Mouse (Mus musculus): ENCODE measurements around the gene Ccl3. TPM values are rescaled to one million over a fixed set of nuclear protein-coding genes. Genes with fewer than 3 reads are reported as not detected.

The Ccl3 gene
- polyA plus RNA-seq, 1 experiment from 2014 or later = 0.55 TPM

DNA sequence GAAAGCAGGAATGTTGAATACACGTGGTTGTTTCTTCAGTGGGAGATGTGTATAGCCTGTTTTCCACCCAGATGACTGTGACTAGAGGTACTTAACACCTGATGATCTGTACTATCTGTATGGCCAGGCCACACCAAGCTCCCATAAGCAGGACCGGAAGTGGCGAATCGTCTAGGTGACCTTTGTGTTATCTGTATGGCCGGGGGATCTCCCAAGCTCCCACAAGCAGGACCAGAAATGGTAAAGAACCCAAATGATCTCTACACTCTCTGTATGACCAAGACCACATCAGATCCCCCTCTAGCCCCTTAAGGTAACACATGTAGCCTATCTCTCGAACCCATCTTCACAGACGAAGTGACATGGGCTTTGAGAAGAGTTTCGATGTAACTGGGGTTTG is 5.5 kb upstream of the Ccl3 start:
- ATAC-seq = no peak
- Histone ChIP-seq H3K27me3 (replicated peaks; ENCODE audit: control insufficient read depth, insufficient read depth, low read length) (no peaks in the 10 kb centered on the region), H3K9ac (ENCODE audit: low read length) (no peak overlapping the region), H3K27ac (ENCODE audit: low read depth, low read length) (no peak overlapping the region), H3K9me3 (replicated peaks; ENCODE audit: control insufficient read depth, low read length) (no peaks in the 10 kb centered on the region), H3K4me2 (ENCODE audit: low read length) (no peak overlapping the region), H3K4me3 (ENCODE audit: low read depth, low read length) (no peak overlapping the region), H3K4me1 (ENCODE audit: control insufficient read depth, insufficient read depth, low read length) (no peaks in the 10 kb centered on the region), H3K36me3 (ENCODE audit: control insufficient read depth, insufficient read depth, low read length) (no peaks in the 10 kb centered on the region)
- no peak for DNase-seq (ENCODE audit: low spot score)
- WGBS = 90% methylated on average over 8 of the region's 8 CpGs

DNA sequence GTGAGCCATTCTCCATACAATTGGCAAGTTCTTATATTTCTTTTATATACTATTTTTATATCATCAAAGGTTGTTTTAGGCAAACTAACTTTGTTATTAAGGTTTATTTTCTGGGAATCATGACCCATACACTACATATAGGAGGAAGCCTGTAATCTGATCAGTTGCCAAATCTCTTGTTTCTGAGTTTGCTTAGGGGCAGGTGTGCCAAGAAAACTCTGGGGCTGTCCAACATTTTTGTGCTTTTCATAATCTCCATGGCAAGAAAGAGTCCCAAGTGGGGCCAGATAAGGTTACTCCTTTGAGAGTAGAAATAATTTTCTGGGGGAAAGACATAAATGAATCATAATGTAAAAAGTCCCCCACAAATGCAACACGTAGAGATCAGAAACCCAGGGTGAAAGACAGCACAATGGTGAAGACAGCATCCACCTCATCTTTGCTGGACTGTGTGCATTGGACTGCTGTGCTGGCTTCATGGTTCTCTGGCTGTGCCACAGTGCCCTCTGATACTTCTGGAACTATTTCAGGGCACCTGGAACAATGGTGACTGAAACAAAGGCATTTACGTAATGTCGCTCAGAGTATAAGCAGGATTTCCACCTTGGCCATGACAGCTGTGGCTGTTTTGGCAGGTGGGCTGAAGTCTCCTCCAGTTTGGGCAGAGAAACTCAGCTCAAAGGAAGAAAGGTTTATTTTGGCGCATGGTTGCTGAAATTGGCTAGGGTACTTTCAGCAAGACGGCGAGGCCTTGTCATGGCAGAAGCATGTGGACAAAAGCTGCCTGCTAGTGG is 2.6 kb downstream of the Ccl3 start:
- 92% methylated on average over 6 of the region's 6 CpGs for WGBS
- Histone ChIP-seq H3K27ac (ENCODE audit: low read depth, low read length) (no peak overlapping the region), H3K9ac (ENCODE audit: low read length) (no peak overlapping the region), H3K27me3 (replicated peaks; ENCODE audit: control insufficient read depth, insufficient read depth, low read length) (no peaks in the 10 kb centered on the region), H3K36me3 (ENCODE audit: control insufficient read depth, insufficient read depth, low read length) (no peaks in the 10 kb centered on the region), H3K9me3 (replicated peaks; ENCODE audit: control insufficient read depth, low read length) (no peaks in the 10 kb centered on the region), H3K4me2 (ENCODE audit: low read length) (no peak overlapping the region), H3K4me3 (ENCODE audit: low read depth, low read length) (no peak overlapping the region), H3K4me1 (ENCODE audit: control insufficient read depth, insufficient read depth, low read length) (no peaks in the 10 kb centered on the region)
- DNase-seq (ENCODE audit: low spot score) (no peak), ATAC-seq (no peak)

DNA sequence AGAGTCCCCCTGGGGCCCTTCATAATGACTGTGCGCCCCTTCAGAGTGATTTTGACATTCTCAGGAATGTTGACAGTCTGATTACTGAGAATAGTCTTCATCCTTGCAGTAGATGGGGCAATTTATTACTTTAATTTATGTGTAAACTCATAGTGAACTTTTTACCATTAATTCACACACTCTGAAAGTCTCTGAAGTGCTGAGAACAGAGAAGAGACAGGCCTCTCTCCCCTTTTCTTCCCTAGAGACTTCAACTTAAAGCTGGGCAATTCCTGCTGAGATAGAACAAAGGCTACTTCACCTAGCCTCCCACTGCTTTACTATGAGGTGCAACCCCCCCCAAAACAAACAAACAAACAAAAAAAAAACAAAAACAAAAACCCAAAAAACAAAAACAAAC is 3.6 kb downstream of the Ccl3 start, which contains the start of gene Rpl9-ps1:
Gene Rpl9-ps1, minus strand, starts transcription at position 101 of the 400 bp plus-strand sequence.
- no peak for ATAC-seq

DNA sequence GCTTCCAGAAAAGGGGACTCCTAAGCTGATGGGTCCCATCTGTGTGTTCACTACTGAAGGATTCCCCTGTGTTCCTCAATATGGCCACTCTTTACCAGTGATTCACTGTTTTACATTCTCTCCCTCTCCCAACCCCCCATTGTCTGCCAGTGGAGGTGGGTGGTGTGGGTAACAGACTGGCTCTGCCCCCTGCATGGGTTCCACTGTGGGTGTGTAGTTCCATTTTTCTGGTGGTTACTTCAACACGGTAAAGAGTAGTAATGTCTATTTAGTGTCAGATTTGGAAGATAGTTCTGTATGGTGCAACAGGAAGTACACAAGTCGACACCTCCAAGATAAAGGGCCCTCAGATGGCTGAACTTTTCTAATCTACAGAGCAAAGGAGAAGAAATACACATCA is 7.9 kb downstream of the Ccl3 start:
- ATAC-seq (no peak), DNase-seq (ENCODE audit: low spot score) (no peak)
- no peaks in the 10 kb centered on the region for H3K36me3 ChIP-seq (ENCODE audit: control insufficient read depth, insufficient read depth, low read length)
- no peak overlapping the region for H3K27ac ChIP-seq (ENCODE audit: low read depth, low read length)
- no peaks in the 10 kb centered on the region for H3K4me1 ChIP-seq (ENCODE audit: control insufficient read depth, insufficient read depth, low read length)
- H3K27me3 ChIP-seq (replicated peaks; ENCODE audit: control insufficient read depth, insufficient read depth, low read length) = no peaks in the 10 kb centered on the region
- H3K9me3 ChIP-seq (replicated peaks; ENCODE audit: control insufficient read depth, low read length) = no peaks in the 10 kb centered on the region
- WGBS = 87% methylated on average over 2 of the region's 2 CpGs
- H3K4me3 ChIP-seq (ENCODE audit: low read depth, low read length) = no peak overlapping the region
- no peak overlapping the region for H3K4me2 ChIP-seq (ENCODE audit: low read length)
- no peak overlapping the region for H3K9ac ChIP-seq (ENCODE audit: low read length)

More for the DNA sequence above, 3.6 kb downstream of the Ccl3 start, which contains the start of gene Rpl9-ps1:
- Histone ChIP-seq H3K27me3 (replicated peaks; ENCODE audit: control insufficient read depth, insufficient read depth, low read length) (no peaks in the 10 kb centered on the region), H3K4me1 (ENCODE audit: control insufficient read depth, insufficient read depth, low read length) (no peaks in the 10 kb centered on the region), H3K9ac (ENCODE audit: low read length) (no peak within 1 kb of the TSS), H3K36me3 (ENCODE audit: control insufficient read depth, insufficient read depth, low read length) (no peaks in the 10 kb centered on the region), H3K4me3 (ENCODE audit: low read depth, low read length) (no peak within 1 kb of the TSS), H3K9me3 (replicated peaks; ENCODE audit: control insufficient read depth, low read length) (no peaks in the 10 kb centered on the region), H3K4me2 (ENCODE audit: low read length) (no peak within 1 kb of the TSS), H3K27ac (ENCODE audit: low read depth, low read length) (no peak within 1 kb of the TSS)
- 91% methylated on average over 1 of the region's 1 CpGs for WGBS
- no peak for DNase-seq (ENCODE audit: low spot score)

DNA sequence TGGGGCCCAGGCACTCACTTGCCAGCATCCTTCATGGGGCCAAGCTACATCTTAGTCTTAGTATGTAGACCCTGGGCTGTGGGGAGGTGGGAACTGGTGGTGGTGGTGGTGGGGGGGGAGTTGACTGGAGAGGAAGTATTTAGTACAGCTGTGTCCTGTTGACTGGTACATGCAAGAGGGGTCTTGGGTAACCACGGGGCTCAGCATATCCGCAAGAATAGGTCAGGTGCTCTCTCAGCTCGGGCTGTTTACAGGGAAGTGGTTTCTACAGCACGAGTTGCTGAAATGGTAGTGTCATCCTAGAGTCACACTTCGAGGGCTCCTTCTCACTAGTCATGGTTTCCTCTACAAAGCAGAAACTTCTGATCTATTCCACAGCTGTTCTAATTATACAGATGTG is 9.0 kb downstream of the Ccl3 start:
- Histone ChIP-seq H3K4me2 (ENCODE audit: low read length) (no peak overlapping the region), H3K27me3 (replicated peaks; ENCODE audit: control insufficient read depth, insufficient read depth, low read length) (no peaks in the 10 kb centered on the region), H3K36me3 (ENCODE audit: control insufficient read depth, insufficient read depth, low read length) (no peaks in the 10 kb centered on the region), H3K27ac (ENCODE audit: low read depth, low read length) (no peak overlapping the region), H3K9ac (ENCODE audit: low read length) (no peak overlapping the region), H3K4me1 (ENCODE audit: control insufficient read depth, insufficient read depth, low read length) (no peaks in the 10 kb centered on the region), H3K9me3 (replicated peaks; ENCODE audit: control insufficient read depth, low read length) (no peaks in the 10 kb centered on the region), H3K4me3 (ENCODE audit: low read depth, low read length) (no peak overlapping the region)
- ATAC-seq (no peak), DNase-seq (ENCODE audit: low spot score) (no peak)
- WGBS = 89% methylated on average over 5 of the region's 5 CpGs

DNA sequence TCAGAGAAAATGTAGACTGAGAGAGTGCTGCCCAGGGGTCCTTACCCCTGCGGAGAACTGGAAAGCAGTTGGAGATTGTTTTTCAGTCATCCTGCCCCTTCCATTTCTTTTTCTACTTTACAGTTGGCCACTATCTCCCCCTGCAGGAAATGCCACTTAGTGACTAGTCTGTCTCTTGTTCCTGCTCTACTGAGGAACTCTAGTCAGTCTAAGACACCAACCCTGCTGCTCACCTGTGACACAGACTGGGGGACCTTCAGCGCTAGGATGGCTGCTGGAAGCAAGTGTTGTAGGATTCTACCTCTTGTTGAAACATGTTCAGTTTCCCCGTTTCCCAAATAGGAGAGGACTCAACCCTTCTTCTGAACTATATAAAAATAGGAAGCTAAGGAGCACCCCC is 9.6 kb downstream of the Ccl3 start:
- Histone ChIP-seq H3K27ac (ENCODE audit: low read depth, low read length) (no peak overlapping the region), H3K4me2 (ENCODE audit: low read length) (no peak overlapping the region), H3K9ac (ENCODE audit: low read length) (no peak overlapping the region), H3K36me3 (ENCODE audit: control insufficient read depth, insufficient read depth, low read length) (no peaks in the 10 kb centered on the region), H3K4me1 (ENCODE audit: control insufficient read depth, insufficient read depth, low read length) (no peaks in the 10 kb centered on the region), H3K9me3 (replicated peaks; ENCODE audit: control insufficient read depth, low read length) (no peaks in the 10 kb centered on the region), H3K27me3 (replicated peaks; ENCODE audit: control insufficient read depth, insufficient read depth, low read length) (no peaks in the 10 kb centered on the region), H3K4me3 (ENCODE audit: low read depth, low read length) (no peak overlapping the region)
- ATAC-seq (no peak), DNase-seq (ENCODE audit: low spot score) (no peak)
- 71% methylated on average over 3 of the region's 3 CpGs for WGBS

DNA sequence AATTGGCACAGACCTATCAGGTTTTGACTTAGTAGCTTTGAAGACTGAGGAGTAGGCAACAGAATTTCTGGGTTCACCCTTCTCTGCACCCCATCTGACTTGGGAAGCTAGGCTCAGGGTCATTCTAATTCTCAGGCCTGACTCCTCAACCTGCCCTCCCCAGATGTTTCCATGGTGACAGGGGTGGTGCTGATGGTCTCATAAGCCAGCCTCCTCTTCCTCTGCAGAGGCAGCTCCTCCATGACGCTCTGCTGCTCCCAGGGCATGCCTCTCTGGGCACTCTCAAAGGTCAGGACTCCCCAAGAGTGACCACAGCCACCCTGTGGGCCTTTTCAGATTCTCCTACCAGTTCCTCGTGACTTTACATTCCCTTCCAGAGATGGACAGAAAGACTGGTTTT is 10.2 kb downstream of the Ccl3 start:
- no peak overlapping the region for H3K4me2 ChIP-seq (ENCODE audit: low read length)
- no peak for ATAC-seq
- WGBS = 53% methylated on average over 2 of the region's 2 CpGs
- H3K27ac ChIP-seq (ENCODE audit: low read depth, low read length) = no peak overlapping the region
- no peaks in the 10 kb centered on the region for H3K27me3 ChIP-seq (replicated peaks; ENCODE audit: control insufficient read depth, insufficient read depth, low read length)
- no peaks in the 10 kb centered on the region for H3K36me3 ChIP-seq (ENCODE audit: control insufficient read depth, insufficient read depth, low read length)
- H3K9ac ChIP-seq (ENCODE audit: low read length) = no peak overlapping the region
- no peaks in the 10 kb centered on the region for H3K9me3 ChIP-seq (replicated peaks; ENCODE audit: control insufficient read depth, low read length)
- H3K4me1 ChIP-seq (ENCODE audit: control insufficient read depth, insufficient read depth, low read length) = no peaks in the 10 kb centered on the region
- no peak overlapping the region for H3K4me3 ChIP-seq (ENCODE audit: low read depth, low read length)
- no peak for DNase-seq (ENCODE audit: low spot score)

DNA sequence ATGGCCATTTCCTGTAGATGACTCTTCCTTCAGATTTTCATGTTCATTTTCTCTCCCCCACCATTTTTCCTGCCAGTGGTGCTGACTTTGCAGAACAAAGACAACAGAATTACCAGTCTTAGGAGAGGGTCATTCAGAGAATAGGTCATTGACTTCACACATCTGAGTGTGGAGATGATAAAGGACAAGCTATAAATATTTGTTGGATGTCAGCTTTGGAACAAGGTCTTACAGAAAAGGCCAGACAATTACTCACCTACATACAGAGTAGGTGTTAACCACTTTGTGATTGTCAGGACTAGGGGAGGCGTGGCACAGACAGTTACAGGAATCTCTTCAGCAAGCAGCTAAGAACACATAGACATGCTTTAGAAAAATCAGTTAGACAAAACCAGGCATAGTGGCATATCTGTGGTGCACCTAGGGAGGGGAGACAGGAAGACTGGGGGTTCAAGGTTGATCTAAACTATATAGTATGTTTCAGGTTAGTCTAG is 12.4 kb downstream of the Ccl3 start:
- Histone ChIP-seq H3K27me3 (replicated peaks; ENCODE audit: control insufficient read depth, insufficient read depth, low read length) (no peaks in the 10 kb centered on the region), H3K4me3 (ENCODE audit: low read depth, low read length) (no peak overlapping the region), H3K9ac (ENCODE audit: low read length) (no peak overlapping the region), H3K4me1 (ENCODE audit: control insufficient read depth, insufficient read depth, low read length) (no peaks in the 10 kb centered on the region), H3K36me3 (ENCODE audit: control insufficient read depth, insufficient read depth, low read length) (no peaks in the 10 kb centered on the region), H3K4me2 (ENCODE audit: low read length) (no peak overlapping the region), H3K27ac (ENCODE audit: low read depth, low read length) (no peak overlapping the region), H3K9me3 (replicated peaks; ENCODE audit: control insufficient read depth, low read length) (no peaks in the 10 kb centered on the region)
- ATAC-seq (no peak), DNase-seq (ENCODE audit: low spot score) (no peak)
- WGBS = 81% methylated on average over 1 of the region's 1 CpGs

DNA sequence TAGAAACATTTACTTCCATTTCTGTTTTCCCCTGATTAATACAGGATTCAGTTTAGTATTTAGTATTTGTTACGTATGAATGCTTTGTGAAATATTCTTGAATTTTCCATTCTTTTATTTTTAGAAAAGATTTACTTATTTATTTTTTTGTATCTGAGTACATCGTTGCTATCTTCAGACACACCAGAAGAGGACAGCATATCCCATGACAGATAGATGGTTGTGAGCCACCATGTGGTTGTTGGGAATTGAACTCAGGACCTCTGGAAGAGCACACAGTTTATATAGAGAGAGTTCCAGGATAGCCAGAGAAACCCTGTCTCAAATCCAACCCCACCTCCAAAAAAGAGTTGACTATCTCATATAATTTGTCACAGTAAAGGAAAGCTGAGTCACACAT is 14.3 kb downstream of the Ccl3 start:
- no peak overlapping the region for H3K4me3 ChIP-seq (ENCODE audit: low read depth, low read length)
- WGBS = 87% methylated on average over 2 of the region's 2 CpGs
- ATAC-seq (no peak), DNase-seq (ENCODE audit: low spot score) (no peak)
- H3K27ac ChIP-seq (ENCODE audit: low read depth, low read length) = no peak overlapping the region
- H3K27me3 ChIP-seq (replicated peaks; ENCODE audit: control insufficient read depth, insufficient read depth, low read length) = no peaks in the 10 kb centered on the region
- H3K36me3 ChIP-seq (ENCODE audit: control insufficient read depth, insufficient read depth, low read length) = no peaks in the 10 kb centered on the region
- H3K4me1 ChIP-seq (ENCODE audit: control insufficient read depth, insufficient read depth, low read length) = no peaks in the 10 kb centered on the region
- no peak overlapping the region for H3K4me2 ChIP-seq (ENCODE audit: low read length)
- no peak overlapping the region for H3K9ac ChIP-seq (ENCODE audit: low read length)
- H3K9me3 ChIP-seq (replicated peaks; ENCODE audit: control insufficient read depth, low read length) = no peaks in the 10 kb centered on the region

Measured in forebrain, embryonic 14.5 days (tissue).